Mouse (Mus musculus): ENCODE measurements around the gene Epha2. TPM values are rescaled to one million over a fixed set of nuclear protein-coding genes. Genes with fewer than 3 reads are reported as not detected.
A peak's percentile ranks its signal among the peaks of the same experiment; 100 is the strongest.

Gene Epha2
- polyA plus RNA-seq, 1 experiment from 2014 or later = 3.1 TPM

GRCm38 (mm10) chr4:141317914-141318313 lies 16.9 kb downstream of the Epha2 start:
- peaks cover 14% of the 10 kb centered on the region; the same call in 1 of the 2 replicates for H3K36me3 ChIP-seq (ENCODE audit: control insufficient read depth, insufficient read depth, low read length)

GRCm38 (mm10) chr4:141322526-141322925 lies 21.5 kb downstream of the Epha2 start:
- ATAC-seq (replicated peaks; ENCODE audit: insufficient number of reproducible peaks, low FRiP score, low TSS enrichment) = no peak

More at GRCm38 (mm10) chr4:141317914-141318313, 16.9 kb downstream of the Epha2 start:
- H3K9ac ChIP-seq (ENCODE audit: low read depth, low read length) = no peak overlapping the region
- no peaks in the 10 kb centered on the region for H3K27me3 ChIP-seq (ENCODE audit: control insufficient read depth, insufficient read depth, low read length)
- no peak overlapping the region for H3K4me3 ChIP-seq (ENCODE audit: low read depth, low read length)
- ATAC-seq (replicated peaks; ENCODE audit: insufficient number of reproducible peaks, low FRiP score, low TSS enrichment) = no peak
- 67% methylated on average over 7 of the region's 7 CpGs for WGBS (ENCODE audit: insufficient replicate concordance)
- H3K4me2 ChIP-seq = no peak overlapping the region
- peaks cover 18% of the 10 kb centered on the region for H3K4me1 ChIP-seq (ENCODE audit: control insufficient read depth, insufficient read depth, low read length)
- no peaks in the 10 kb centered on the region for H3K9me3 ChIP-seq (replicated peaks; ENCODE audit: control insufficient read depth, low read length)
- H3K27ac ChIP-seq (ENCODE audit: low read depth, low read length) = no peak overlapping the region

GRCm38 (mm10) chr4:141324771-141325191 lies 23.7 kb downstream of the Epha2 start:
- H3K9ac ChIP-seq (ENCODE audit: low read depth, low read length) = no peak overlapping the region
- H3K4me1 ChIP-seq (ENCODE audit: control insufficient read depth, insufficient read depth, low read length) = peaks cover 24% of the 10 kb centered on the region
- no peaks in the 10 kb centered on the region for H3K27me3 ChIP-seq (ENCODE audit: control insufficient read depth, insufficient read depth, low read length)
- peaks cover 15% of the 10 kb centered on the region; the same call in 1 of the 2 replicates for H3K36me3 ChIP-seq (ENCODE audit: control insufficient read depth, insufficient read depth, low read length)
- H3K4me2 ChIP-seq = no peak overlapping the region
- WGBS (ENCODE audit: insufficient replicate concordance) = 58% methylated on average over 6 of the region's 6 CpGs
- no peak for ATAC-seq (replicated peaks; ENCODE audit: insufficient number of reproducible peaks, low FRiP score, low TSS enrichment)
- H3K27ac ChIP-seq (ENCODE audit: low read depth, low read length) = peak overlapping the region; percentile 54; the same call in 1 of the 2 replicates
- H3K4me3 ChIP-seq (ENCODE audit: low read depth, low read length) = no peak overlapping the region
- H3K9me3 ChIP-seq (replicated peaks; ENCODE audit: control insufficient read depth, low read length) = no peaks in the 10 kb centered on the region

More at GRCm38 (mm10) chr4:141322526-141322925, 21.5 kb downstream of the Epha2 start:
- Histone ChIP-seq H3K27ac (ENCODE audit: low read depth, low read length) (no peak overlapping the region), H3K4me1 (ENCODE audit: control insufficient read depth, insufficient read depth, low read length) (peaks cover 24% of the 10 kb centered on the region), H3K9me3 (replicated peaks; ENCODE audit: control insufficient read depth, low read length) (no peaks in the 10 kb centered on the region), H3K4me2 (no peak overlapping the region), H3K9ac (ENCODE audit: low read depth, low read length) (no peak overlapping the region), H3K36me3 (ENCODE audit: control insufficient read depth, insufficient read depth, low read length) (peaks cover 20% of the 10 kb centered on the region; the same call in 1 of the 2 replicates), H3K4me3 (ENCODE audit: low read depth, low read length) (no peak overlapping the region), H3K27me3 (ENCODE audit: control insufficient read depth, insufficient read depth, low read length) (no peaks in the 10 kb centered on the region)
- WGBS (ENCODE audit: insufficient replicate concordance) = 74% methylated on average over 11 of the region's 11 CpGs

GRCm38 (mm10) chr4:141325636-141326035 lies 24.6 kb downstream of the Epha2 start:
- whole genome bisulfite sequencing (ENCODE audit: insufficient replicate concordance) = 40% methylated on average over 15 of the region's 15 CpGs
- Histone ChIP-seq H3K36me3 (ENCODE audit: control insufficient read depth, insufficient read depth, low read length) (peaks cover 15% of the 10 kb centered on the region; the same call in 1 of the 2 replicates), H3K4me2 (no peak overlapping the region), H3K27ac (ENCODE audit: low read depth, low read length) (peak overlapping the region; percentile 70), H3K4me3 (ENCODE audit: low read depth, low read length) (no peak overlapping the region), H3K4me1 (ENCODE audit: control insufficient read depth, insufficient read depth, low read length) (peaks cover 24% of the 10 kb centered on the region), H3K9me3 (replicated peaks; ENCODE audit: control insufficient read depth, low read length) (no peaks in the 10 kb centered on the region), H3K9ac (ENCODE audit: low read depth, low read length) (0 out of 2 replicates have a peak overlapping the region, but pooled peaks have one; percentile 0), H3K27me3 (ENCODE audit: control insufficient read depth, insufficient read depth, low read length) (no peaks in the 10 kb centered on the region)
- no peak for ATAC-seq (replicated peaks; ENCODE audit: insufficient number of reproducible peaks, low FRiP score, low TSS enrichment)

- H3K9me3 ChIP-seq (replicated peaks; ENCODE audit: control insufficient read depth, low read length) = no peaks in the 10 kb centered on the region
- peaks cover 13% of the 10 kb centered on the region; the same call in 1 of the 2 replicates for H3K36me3 ChIP-seq (ENCODE audit: control insufficient read depth, insufficient read depth, low read length)
Measured at GRCm38 (mm10) chr4:141327075-141327474, 26.0 kb downstream of the Epha2 start.

GRCm38 (mm10) chr4:141328742-141329141 lies 27.7 kb downstream of the Epha2 start:
- H3K9ac ChIP-seq (ENCODE audit: low read depth, low read length) = no peak overlapping the region
- H3K4me3 ChIP-seq (ENCODE audit: low read depth, low read length) = no peak overlapping the region
- no peak overlapping the region for H3K27ac ChIP-seq (ENCODE audit: low read depth, low read length)
- no peaks in the 10 kb centered on the region for H3K27me3 ChIP-seq (ENCODE audit: control insufficient read depth, insufficient read depth, low read length)
- H3K4me2 ChIP-seq = no peak overlapping the region
- ATAC-seq (replicated peaks; ENCODE audit: insufficient number of reproducible peaks, low FRiP score, low TSS enrichment) = no peak
- 82% methylated on average over 9 of the region's 9 CpGs for WGBS (ENCODE audit: insufficient replicate concordance)
- no peaks in the 10 kb centered on the region for H3K9me3 ChIP-seq (replicated peaks; ENCODE audit: control insufficient read depth, low read length)
- H3K4me1 ChIP-seq (ENCODE audit: control insufficient read depth, insufficient read depth, low read length) = peaks cover 24% of the 10 kb centered on the region
- peaks cover 5% of the 10 kb centered on the region; the same call in 1 of the 2 replicates for H3K36me3 ChIP-seq (ENCODE audit: control insufficient read depth, insufficient read depth, low read length)

More at GRCm38 (mm10) chr4:141327075-141327474, 26.0 kb downstream of the Epha2 start:
- WGBS (ENCODE audit: insufficient replicate concordance) = 72% methylated on average over 4 of the region's 4 CpGs
- H3K27me3 ChIP-seq (ENCODE audit: control insufficient read depth, insufficient read depth, low read length) = no peaks in the 10 kb centered on the region
- no peak overlapping the region for H3K4me2 ChIP-seq
- H3K4me1 ChIP-seq (ENCODE audit: control insufficient read depth, insufficient read depth, low read length) = peaks cover 24% of the 10 kb centered on the region
- no peak overlapping the region for H3K4me3 ChIP-seq (ENCODE audit: low read depth, low read length)
- H3K27ac ChIP-seq (ENCODE audit: low read depth, low read length) = no peak overlapping the region
- no peak for ATAC-seq (replicated peaks; ENCODE audit: insufficient number of reproducible peaks, low FRiP score, low TSS enrichment)
- no peak overlapping the region for H3K9ac ChIP-seq (ENCODE audit: low read depth, low read length)

- H3K4me2 ChIP-seq = no peak overlapping the region
- no peaks in the 10 kb centered on the region for H3K27me3 ChIP-seq (ENCODE audit: control insufficient read depth, insufficient read depth, low read length)
- no peak for ATAC-seq (replicated peaks; ENCODE audit: insufficient number of reproducible peaks, low FRiP score, low TSS enrichment)
- 68% methylated on average over 12 of the region's 12 CpGs for WGBS (ENCODE audit: insufficient replicate concordance)
- peaks cover 22% of the 10 kb centered on the region for H3K4me1 ChIP-seq (ENCODE audit: control insufficient read depth, insufficient read depth, low read length)
- no peak overlapping the region for H3K9ac ChIP-seq (ENCODE audit: low read depth, low read length)
- H3K9me3 ChIP-seq (replicated peaks; ENCODE audit: control insufficient read depth, low read length) = no peaks in the 10 kb centered on the region
- H3K36me3 ChIP-seq (ENCODE audit: control insufficient read depth, insufficient read depth, low read length) = no peaks in the 10 kb centered on the region
- no peak overlapping the region for H3K4me3 ChIP-seq (ENCODE audit: low read depth, low read length)
- no peak overlapping the region for H3K27ac ChIP-seq (ENCODE audit: low read depth, low read length)
Measured at GRCm38 (mm10) chr4:141329968-141330367, 28.9 kb downstream of the Epha2 start.

GRCm38 (mm10) chr4:141331446-141331845 lies 30.4 kb downstream of the Epha2 start:
- Histone ChIP-seq H3K4me3 (ENCODE audit: low read depth, low read length) (no peak overlapping the region), H3K9me3 (replicated peaks; ENCODE audit: control insufficient read depth, low read length) (no peaks in the 10 kb centered on the region), H3K9ac (ENCODE audit: low read depth, low read length) (no peak overlapping the region), H3K4me1 (ENCODE audit: control insufficient read depth, insufficient read depth, low read length) (peaks cover 17% of the 10 kb centered on the region), H3K36me3 (ENCODE audit: control insufficient read depth, insufficient read depth, low read length) (no peaks in the 10 kb centered on the region), H3K27me3 (ENCODE audit: control insufficient read depth, insufficient read depth, low read length) (no peaks in the 10 kb centered on the region), H3K4me2 (no peak overlapping the region), H3K27ac (ENCODE audit: low read depth, low read length) (no peak overlapping the region)
- 99% methylated on average over 2 of the region's 2 CpGs for WGBS (ENCODE audit: insufficient replicate concordance)
- ATAC-seq (replicated peaks; ENCODE audit: insufficient number of reproducible peaks, low FRiP score, low TSS enrichment) = no peak

GRCm38 (mm10) chr4:141332258-141332657 lies 31.2 kb downstream of the Epha2 start:
- H3K4me2 ChIP-seq = no peak overlapping the region
- H3K27ac ChIP-seq (ENCODE audit: low read depth, low read length) = no peak overlapping the region
- no peaks in the 10 kb centered on the region for H3K9me3 ChIP-seq (replicated peaks; ENCODE audit: control insufficient read depth, low read length)
- no peaks in the 10 kb centered on the region for H3K27me3 ChIP-seq (ENCODE audit: control insufficient read depth, insufficient read depth, low read length)
- no peak overlapping the region for H3K9ac ChIP-seq (ENCODE audit: low read depth, low read length)
- no peak for ATAC-seq (replicated peaks; ENCODE audit: insufficient number of reproducible peaks, low FRiP score, low TSS enrichment)
- H3K36me3 ChIP-seq (ENCODE audit: control insufficient read depth, insufficient read depth, low read length) = no peaks in the 10 kb centered on the region
- H3K4me3 ChIP-seq (ENCODE audit: low read depth, low read length) = no peak overlapping the region
- WGBS (ENCODE audit: insufficient replicate concordance) = 75% methylated on average over 7 of the region's 7 CpGs
- H3K4me1 ChIP-seq (ENCODE audit: control insufficient read depth, insufficient read depth, low read length) = peaks cover 13% of the 10 kb centered on the region
